Mouse (Mus musculus) megakaryocyte, embryonic 14.5 days (primary cell): ENCODE data around the gene Arpc2. TPM values are rescaled to one million over a fixed set of nuclear protein-coding genes. Genes with fewer than 3 reads are reported as not detected.
"Not testable (repeated sequence)": the region's sequence is repeated elsewhere in the genome, so short reads cannot be mapped to it uniquely, and the experiment has no call there.

Experiments used
- H3K27me3 ChIP-seq: replicated peaks from 2 replicates; pipeline ENCODE3; 2012; ENCODE audit warnings: inconsistent platforms
- H3K36me3 ChIP-seq: replicated peaks from 2 replicates; pipeline ENCODE3; 2012; ENCODE audit warnings: low read length, inconsistent platforms, mixed read lengths
- H3K4me1 ChIP-seq: 2 replicates; pipeline ENCODE4 v1.6.1; 2012; ENCODE audit warnings: inconsistent platforms
- H3K4me3 ChIP-seq: replicated peaks from 2 replicates; pipeline ENCODE3; 2012; ENCODE audit warnings: moderate library complexity, mild to moderate bottlenecking, inconsistent platforms
- H3K9me3 ChIP-seq: 2 replicates; pipeline ENCODE4 v1.6.1; 2012; ENCODE audit warnings: inconsistent platforms
- FLI1 ChIP-seq: IDR thresholded peaks from 2 replicates; pipeline ENCODE4 v1.6.1; 2012; ENCODE audit warnings: low read length, inconsistent platforms, mixed read lengths
- GATA1 ChIP-seq: IDR thresholded peaks from 3 replicates; pipeline ENCODE4 v1.6.1; 2012; ENCODE audit warnings: mixed read lengths, low read length, inconsistent platforms, borderline replicate concordance
- polyA plus RNA-seq: library from polyadenylated mRNA; stranded (reverse); fragments of >175 nt; gene quantifications from 2 replicates; pipeline ENCODE4 v1.2.3, GENCODE M21; 2012; ENCODE audit warnings: low replicate concordance; ENCODE audit not compliant: insufficient read depth

Gene Arpc2
- polyA plus RNA-seq, 1 experiment: 817 TPM

GRCm38 (mm10) chr1:74280591-74281325 is 44.9 kb downstream of the Arpc2 start:
- TF ChIP-seq GATA1 (no peak), FLI1 (no peak)
- Histone ChIP-seq H3K4me1 (peaks cover 80% of the 10 kb centered on the region), H3K9me3 (no peaks in the 10 kb centered on the region), H3K27me3 (peaks cover 26% of the 10 kb centered on the region), H3K36me3 (peaks cover 49% of the 10 kb centered on the region), H3K4me3 (no peak overlapping the region)

- Histone ChIP-seq H3K9me3 (no peaks in the 10 kb centered on the region), H3K4me1 (peaks cover 80% of the 10 kb centered on the region), H3K27me3 (peaks cover 20% of the 10 kb centered on the region), H3K36me3 (peaks cover 51% of the 10 kb centered on the region), H3K4me3 (no peak overlapping the region)
- TF ChIP-seq FLI1 (no peak), GATA1 (no peak)
Measured at GRCm38 (mm10) chr1:74281372-74281771, 45.5 kb downstream of the Arpc2 start.

GRCm38 (mm10) chr1:74281886-74282285 is 46.0 kb downstream of the Arpc2 start:
- TF ChIP-seq FLI1 (no peak), GATA1 (no peak)

DNA sequence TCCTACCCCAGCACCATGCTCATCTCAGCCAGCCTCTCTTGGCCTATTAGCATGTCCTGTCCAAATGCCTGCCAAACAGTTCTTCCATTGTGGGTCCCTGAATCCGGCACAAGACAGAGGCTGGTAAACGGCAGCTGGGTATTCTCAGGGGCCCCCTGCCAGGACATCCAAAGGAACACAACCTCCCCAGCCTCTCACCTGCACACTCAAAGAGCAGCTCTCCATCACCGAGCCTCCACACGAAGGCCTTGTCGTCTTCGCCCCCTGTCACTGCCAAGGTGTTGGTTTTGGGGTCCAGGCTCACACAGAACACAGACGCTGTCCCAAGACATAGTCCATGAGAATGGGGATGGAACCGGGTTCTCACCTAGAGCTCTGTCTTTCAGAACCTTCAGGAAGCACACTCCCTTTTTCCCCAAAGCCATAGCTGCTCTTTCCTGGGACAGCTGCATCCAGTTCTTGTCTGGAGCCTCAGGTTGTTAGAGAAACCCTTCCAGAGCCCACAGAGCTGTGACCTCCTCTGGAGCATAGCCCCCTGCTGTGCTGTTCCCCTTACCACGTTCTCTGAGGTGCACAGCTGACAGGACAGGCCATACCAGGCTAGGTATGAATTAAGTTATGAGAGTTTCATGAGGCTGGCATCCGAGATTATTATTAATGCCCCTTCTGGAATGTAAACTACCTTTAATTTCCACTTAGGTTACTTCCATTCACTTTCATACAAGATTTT is 47.2 kb downstream of the Arpc2 start:
- no peaks in the 10 kb centered on the region for H3K9me3 ChIP-seq
- H3K36me3 ChIP-seq: peaks cover 64% of the 10 kb centered on the region
- peak overlapping the region; percentile 54 for H3K4me3 ChIP-seq
- TF ChIP-seq FLI1 (no peak), GATA1 (no peak)
- peaks cover 76% of the 10 kb centered on the region for H3K4me1 ChIP-seq
- peaks cover 3% of the 10 kb centered on the region for H3K27me3 ChIP-seq

More at GRCm38 (mm10) chr1:74281886-74282285, 46.0 kb downstream of the Arpc2 start:
- Histone ChIP-seq H3K36me3 (peaks cover 57% of the 10 kb centered on the region), H3K4me1 (peaks cover 80% of the 10 kb centered on the region), H3K4me3 (no peak overlapping the region), H3K27me3 (peaks cover 15% of the 10 kb centered on the region), H3K9me3 (no peaks in the 10 kb centered on the region)

GRCm38 (mm10) chr1:74283686-74284463 is 48.0 kb downstream of the Arpc2 start:
- H3K4me1 ChIP-seq: peaks cover 77% of the 10 kb centered on the region
- H3K9me3 ChIP-seq: no peaks in the 10 kb centered on the region
- peaks cover 3% of the 10 kb centered on the region for H3K27me3 ChIP-seq
- H3K4me3 ChIP-seq: peak overlapping the region; percentile 95
- TF ChIP-seq FLI1 (no peak), GATA1 (no peak)
- peaks cover 70% of the 10 kb centered on the region for H3K36me3 ChIP-seq

DNA sequence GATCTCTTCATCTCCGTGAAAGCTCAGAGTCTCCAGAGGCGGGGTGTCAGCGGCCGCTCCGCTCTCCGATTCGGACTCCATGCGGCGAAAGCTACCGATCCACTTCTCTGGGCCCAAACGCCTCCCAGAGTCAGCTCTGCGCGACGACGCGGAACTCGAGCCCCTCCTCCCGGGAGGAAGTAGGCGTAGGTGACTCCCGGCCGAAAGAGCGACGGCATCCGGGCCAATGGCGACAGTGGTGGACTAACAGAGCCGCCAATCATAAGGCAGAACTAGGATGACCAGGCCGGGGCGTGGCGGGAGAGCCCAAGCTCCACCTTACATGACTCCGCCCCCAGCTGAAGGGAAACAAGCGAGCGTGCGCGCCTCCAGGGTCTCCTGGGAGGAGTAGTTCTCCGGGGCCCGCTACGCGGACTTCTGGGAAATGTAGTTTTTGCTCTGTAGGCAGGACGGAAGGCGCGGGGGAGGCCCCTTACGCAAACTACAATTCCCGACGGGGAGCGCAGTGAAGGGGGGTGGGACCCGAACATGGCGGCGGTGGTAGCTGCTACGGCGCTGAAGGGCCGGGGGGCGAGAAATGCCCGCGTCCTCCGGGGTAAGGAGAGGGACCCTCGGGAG is 48.8 kb downstream of the Arpc2 start, which contains the start of the genes Aamp and Pnkd:
Aamp (minus strand) TSS at position 196 of the 618 bp plus-strand sequence.
Pnkd (plus strand) TSS at position 388 of the 618 bp plus-strand sequence.
- no peaks in the 10 kb centered on the region for H3K27me3 ChIP-seq
- peaks cover 79% of the 10 kb centered on the region for H3K4me1 ChIP-seq
- H3K36me3 ChIP-seq: peaks cover 70% of the 10 kb centered on the region
- H3K4me3 ChIP-seq: peak within 1 kb of the TSS; percentile 95
- no peaks in the 10 kb centered on the region for H3K9me3 ChIP-seq
- TF ChIP-seq FLI1 (no peak), GATA1 (no peak)

GRCm38 (mm10) chr1:74285212-74286010 is 49.5 kb downstream of the Arpc2 start:
- Histone ChIP-seq H3K36me3 (peaks cover 70% of the 10 kb centered on the region), H3K4me1 (peaks cover 80% of the 10 kb centered on the region), H3K9me3 (no peaks in the 10 kb centered on the region), H3K4me3 (peak overlapping the region; percentile 95), H3K27me3 (no peaks in the 10 kb centered on the region)
- no peak for TF ChIP-seq GATA1
- no peak for TF ChIP-seq FLI1

- H3K9me3 ChIP-seq, H3K27me3 ChIP-seq: not testable (repeated sequence)
- Histone ChIP-seq H3K4me3 (peak overlapping the region; percentile 14), H3K4me1 (peaks cover 85% of the 10 kb centered on the region), H3K36me3 (peaks cover 70% of the 10 kb centered on the region)
Measured at GRCm38 (mm10) chr1:74286869-74287607, 51.2 kb downstream of the Arpc2 start.
